Mouse (Mus musculus): Measurements from ENCODE around the gene Nktr. TPM values are rescaled to one million over a fixed set of nuclear protein-coding genes. Genes with fewer than 3 reads are reported as not detected.

Gene Nktr
- total and polyA plus RNA-seq, 2 experiments from 2014 or later: 43.2 to 97.3 TPM

DNA sequence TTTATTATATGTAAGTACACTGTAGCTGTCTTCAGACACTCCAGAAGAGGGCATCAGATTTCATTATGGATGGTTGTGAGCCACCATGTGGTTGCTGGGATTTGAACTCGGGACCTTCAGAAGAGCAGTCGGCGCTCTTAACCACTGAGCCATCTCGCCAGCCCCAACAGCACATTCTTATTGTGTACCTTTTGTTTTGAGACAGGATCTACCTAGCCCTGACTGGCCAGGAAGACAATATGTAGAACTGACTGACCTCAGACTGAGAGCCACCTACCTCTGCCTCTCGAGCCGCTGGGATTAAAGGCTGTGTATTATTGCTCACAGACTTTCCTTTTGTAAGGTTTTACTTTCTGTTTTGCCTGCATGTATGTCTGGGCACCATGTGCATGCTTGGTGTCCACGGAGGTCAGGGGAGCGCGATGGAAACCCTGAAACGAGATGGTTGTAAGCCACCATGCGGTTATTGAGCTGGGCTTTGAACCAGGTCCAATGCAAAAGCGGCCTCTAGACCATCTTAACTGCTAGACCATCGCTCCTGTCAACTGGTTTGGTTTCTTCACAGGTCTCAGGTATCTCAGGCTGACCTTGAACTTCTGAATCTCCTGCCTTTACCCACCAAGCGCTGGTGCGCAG, 781 bp upstream of the Nktr start:
- ATAC-seq: no peak
- no peak for TF ChIP-seq CTCF (IDR thresholded peaks at IDR 0.05; ENCODE audit: low read depth)
- no peak for DNase-seq
- H3K4me3 ChIP-seq (ENCODE audit: low read depth, low read length): peak overlapping the region; percentile 98
- H3K27me3 ChIP-seq (ENCODE audit: insufficient read depth, low read length): no peaks in the 10 kb centered on the region
- peak overlapping the region; percentile 91 for H3K27ac ChIP-seq (ENCODE audit: low read depth, low read length)
- 69% methylated on average over 15 of the region's 15 CpGs for WGBS
- peaks cover under 1% of the 10 kb centered on the region; the same call in 1 of the 2 replicates for H3K36me3 ChIP-seq (ENCODE audit: insufficient read depth)
- H3K9me3 ChIP-seq (ENCODE audit: low read length): no peaks in the 10 kb centered on the region
- H3K9ac ChIP-seq: peak overlapping the region; percentile 97
- peaks cover 5% of the 10 kb centered on the region; the same call in 1 of the 2 replicates for H3K4me1 ChIP-seq (ENCODE audit: insufficient read depth)
- peak overlapping the region; percentile 59 for H3K4me2 ChIP-seq (ENCODE audit: low read depth)

DNA sequence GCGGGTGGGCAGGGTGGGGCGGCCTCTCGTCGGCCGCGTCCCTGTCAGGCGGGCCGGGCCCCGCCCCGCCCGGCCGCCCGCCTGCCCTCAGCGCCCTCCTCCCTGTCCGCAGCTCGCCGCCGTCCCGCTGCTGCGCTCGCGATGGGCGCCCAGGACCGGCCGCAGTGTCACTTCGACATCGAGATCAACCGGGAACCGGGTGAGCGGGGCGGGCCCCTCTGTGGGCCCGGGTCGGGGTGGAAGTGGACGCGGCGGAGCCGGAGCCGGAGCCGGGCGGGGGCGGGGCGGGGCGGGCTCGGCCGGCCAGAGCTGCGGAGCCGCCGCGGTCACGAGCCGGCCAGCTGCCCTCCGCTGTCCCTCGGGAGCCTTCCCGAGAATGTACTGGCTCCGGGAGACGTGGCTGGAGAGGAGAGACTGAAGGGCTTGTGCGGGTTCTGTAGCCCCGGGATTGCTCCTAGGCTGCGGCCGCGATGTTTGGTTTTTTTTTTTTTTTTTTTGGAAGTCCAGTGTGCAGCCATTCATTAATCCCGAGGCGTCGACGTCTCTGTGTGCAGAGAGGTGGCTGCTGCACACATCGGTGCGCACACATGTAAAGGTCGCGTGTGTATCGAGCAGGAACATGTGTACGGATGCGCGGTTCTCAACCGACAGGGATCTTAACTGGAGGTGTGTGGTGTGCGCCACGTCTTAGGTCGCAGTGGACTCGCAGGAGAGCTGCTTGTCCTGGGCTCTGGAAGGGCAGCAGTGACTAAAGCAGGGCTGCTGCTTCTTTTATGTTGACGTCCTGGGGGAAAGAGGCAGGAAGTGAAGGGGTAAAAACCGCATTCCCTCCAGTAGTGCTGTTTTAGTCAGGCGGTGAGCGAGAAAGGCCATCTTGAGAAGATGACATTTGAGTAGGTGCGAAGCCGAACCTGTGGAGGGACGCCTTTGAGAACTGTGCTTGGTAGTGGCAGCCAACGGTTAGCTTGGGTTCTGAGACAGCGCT, 670 bp downstream of the Nktr start:
- Histone ChIP-seq H3K9me3 (ENCODE audit: low read length) (no peaks in the 10 kb centered on the region), H3K4me1 (ENCODE audit: insufficient read depth) (peaks cover 5% of the 10 kb centered on the region; the same call in 1 of the 2 replicates), H3K27ac (ENCODE audit: low read depth, low read length) (peak overlapping the region; percentile 91), H3K36me3 (ENCODE audit: insufficient read depth) (no peaks in the 10 kb centered on the region), H3K4me3 (ENCODE audit: low read depth, low read length) (peak overlapping the region; percentile 98), H3K9ac (peak overlapping the region; percentile 97), H3K4me2 (ENCODE audit: low read depth) (peak overlapping the region; percentile 81), H3K27me3 (ENCODE audit: insufficient read depth, low read length) (no peaks in the 10 kb centered on the region)
- peak; percentile 5; the same call in 1 of the 2 replicates for TF ChIP-seq CTCF (IDR thresholded peaks at IDR 0.05; ENCODE audit: low read depth)
- DNase-seq: peak; percentile 62
- 4% methylated on average over 74 of the region's 87 CpGs for WGBS
- ATAC-seq: peak; percentile 32

DNA sequence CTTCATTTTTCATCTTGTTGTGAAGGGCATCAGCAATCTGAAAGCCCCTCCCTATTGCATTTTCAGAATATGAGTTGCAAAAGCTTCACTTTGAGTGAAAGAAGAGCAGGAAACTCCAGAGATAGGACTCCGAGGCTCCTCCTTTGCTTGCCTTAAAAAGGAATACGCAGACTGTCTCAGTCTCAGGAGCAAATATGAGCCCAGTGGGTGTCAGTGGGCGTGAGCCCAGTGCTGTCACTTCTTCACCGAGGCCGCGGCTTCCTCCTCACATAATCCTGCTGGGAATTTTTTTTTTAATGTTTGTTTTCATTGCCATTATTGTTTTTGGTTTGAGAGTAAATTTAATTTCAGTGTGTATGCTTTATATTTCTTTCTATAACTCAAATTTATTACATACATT, 21.5 kb downstream of the Nktr start:
- ATAC-seq: no peak
- no peak for DNase-seq
- Histone ChIP-seq H3K4me1 (ENCODE audit: insufficient read depth) (no peaks in the 10 kb centered on the region), H3K4me2 (ENCODE audit: low read depth) (no peak overlapping the region), H3K36me3 (ENCODE audit: insufficient read depth) (peaks cover 42% of the 10 kb centered on the region), H3K27ac (ENCODE audit: low read depth, low read length) (no peak overlapping the region), H3K9ac (no peak overlapping the region), H3K27me3 (ENCODE audit: insufficient read depth, low read length) (no peaks in the 10 kb centered on the region), H3K9me3 (ENCODE audit: low read length) (no peaks in the 10 kb centered on the region), H3K4me3 (ENCODE audit: low read depth, low read length) (no peak overlapping the region)
- WGBS: 89% methylated on average over 6 of the region's 6 CpGs
- no peak for TF ChIP-seq CTCF (IDR thresholded peaks at IDR 0.05; ENCODE audit: low read depth)

DNA sequence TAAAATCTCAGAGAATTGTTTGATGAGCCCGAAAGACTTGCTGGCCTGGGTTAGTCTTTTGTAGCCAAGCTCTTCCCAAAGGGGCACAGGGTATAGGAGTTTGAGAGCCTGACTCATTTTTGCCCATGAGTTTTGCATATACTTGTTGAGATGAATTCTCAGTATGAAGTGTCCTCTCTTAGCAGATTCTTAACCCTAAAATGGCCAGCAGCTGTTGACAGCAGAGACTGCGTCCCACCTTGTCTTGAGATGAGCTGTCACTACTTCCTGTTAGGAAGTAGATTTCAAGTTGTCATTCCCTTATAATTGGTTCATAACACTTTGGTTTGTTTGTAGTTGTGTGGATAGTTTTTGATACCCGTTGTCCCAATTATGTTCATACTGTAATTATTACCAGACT, 22.2 kb downstream of the Nktr start:
- Histone ChIP-seq H3K4me2 (ENCODE audit: low read depth) (no peak overlapping the region), H3K9ac (no peak overlapping the region), H3K27me3 (ENCODE audit: insufficient read depth, low read length) (no peaks in the 10 kb centered on the region), H3K9me3 (ENCODE audit: low read length) (no peaks in the 10 kb centered on the region), H3K27ac (ENCODE audit: low read depth, low read length) (no peak overlapping the region), H3K4me3 (ENCODE audit: low read depth, low read length) (no peak overlapping the region), H3K4me1 (ENCODE audit: insufficient read depth) (no peaks in the 10 kb centered on the region), H3K36me3 (ENCODE audit: insufficient read depth) (peaks cover 46% of the 10 kb centered on the region)
- TF ChIP-seq CTCF (IDR thresholded peaks at IDR 0.05; ENCODE audit: low read depth): no peak
- WGBS: 95% methylated on average over 3 of the region's 3 CpGs
- ATAC-seq: no peak
- no peak for DNase-seq

DNA sequence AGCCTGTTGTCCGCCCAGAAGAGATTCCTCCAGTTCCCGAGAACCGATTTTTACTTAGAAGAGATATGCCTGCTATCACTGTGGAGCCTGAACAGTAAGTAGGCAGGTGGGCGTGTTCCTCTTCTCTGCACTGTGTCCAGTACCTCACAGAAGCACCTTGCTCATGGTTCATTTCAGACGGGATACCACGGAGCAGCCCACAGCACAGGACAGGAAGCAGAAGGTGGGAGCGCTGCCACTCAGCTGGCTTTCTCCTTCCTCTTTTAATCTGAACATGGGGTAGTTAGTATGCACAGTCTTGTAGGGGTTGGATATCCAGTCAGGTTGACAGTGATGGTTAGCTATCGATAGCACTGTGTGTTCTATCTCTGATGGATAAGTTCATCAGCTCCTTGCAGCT, 25.1 kb downstream of the Nktr start:
- Histone ChIP-seq H3K9ac (no peak overlapping the region), H3K4me2 (ENCODE audit: low read depth) (no peak overlapping the region), H3K27ac (ENCODE audit: low read depth, low read length) (no peak overlapping the region), H3K36me3 (ENCODE audit: insufficient read depth) (peaks cover 74% of the 10 kb centered on the region), H3K4me3 (ENCODE audit: low read depth, low read length) (no peak overlapping the region), H3K9me3 (ENCODE audit: low read length) (no peaks in the 10 kb centered on the region), H3K27me3 (ENCODE audit: insufficient read depth, low read length) (no peaks in the 10 kb centered on the region), H3K4me1 (ENCODE audit: insufficient read depth) (no peaks in the 10 kb centered on the region)
- DNase-seq: no peak
- TF ChIP-seq CTCF (IDR thresholded peaks at IDR 0.05; ENCODE audit: low read depth): no peak
- ATAC-seq: no peak
- 91% methylated on average over 8 of the region's 8 CpGs for whole genome bisulfite sequencing

DNA sequence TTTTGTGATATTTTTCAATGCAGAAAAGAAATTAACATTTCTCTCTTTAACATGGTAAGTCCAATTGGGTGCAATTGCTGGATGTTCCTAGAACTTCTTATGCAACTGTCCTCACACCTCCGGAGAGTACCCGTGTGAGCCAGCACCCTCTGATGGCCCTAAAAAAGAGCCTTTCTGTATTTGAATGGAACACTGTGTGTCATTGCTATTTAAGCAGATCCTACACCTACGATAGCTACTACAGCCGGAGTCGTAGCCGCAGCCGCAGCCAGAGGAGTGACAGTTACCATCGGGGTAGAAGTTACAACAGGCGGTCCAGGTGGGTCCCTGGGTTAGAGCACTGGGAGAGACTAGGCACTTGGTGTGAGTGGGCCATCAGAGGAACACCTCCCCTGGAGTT, 33.8 kb downstream of the Nktr start:
- peaks cover 79% of the 10 kb centered on the region for H3K36me3 ChIP-seq (ENCODE audit: insufficient read depth)
- H3K27me3 ChIP-seq (ENCODE audit: insufficient read depth, low read length): no peaks in the 10 kb centered on the region
- no peaks in the 10 kb centered on the region for H3K4me1 ChIP-seq (ENCODE audit: insufficient read depth)
- DNase-seq: no peak
- 94% methylated on average over 9 of the region's 9 CpGs for WGBS
- H3K4me2 ChIP-seq (ENCODE audit: low read depth): no peak overlapping the region
- no peak overlapping the region for H3K4me3 ChIP-seq (ENCODE audit: low read depth, low read length)
- H3K9ac ChIP-seq: no peak overlapping the region
- H3K27ac ChIP-seq (ENCODE audit: low read depth, low read length): no peak overlapping the region
- TF ChIP-seq CTCF (IDR thresholded peaks at IDR 0.05; ENCODE audit: low read depth): no peak
- no peak for ATAC-seq
- no peaks in the 10 kb centered on the region for H3K9me3 ChIP-seq (ENCODE audit: low read length)

DNA sequence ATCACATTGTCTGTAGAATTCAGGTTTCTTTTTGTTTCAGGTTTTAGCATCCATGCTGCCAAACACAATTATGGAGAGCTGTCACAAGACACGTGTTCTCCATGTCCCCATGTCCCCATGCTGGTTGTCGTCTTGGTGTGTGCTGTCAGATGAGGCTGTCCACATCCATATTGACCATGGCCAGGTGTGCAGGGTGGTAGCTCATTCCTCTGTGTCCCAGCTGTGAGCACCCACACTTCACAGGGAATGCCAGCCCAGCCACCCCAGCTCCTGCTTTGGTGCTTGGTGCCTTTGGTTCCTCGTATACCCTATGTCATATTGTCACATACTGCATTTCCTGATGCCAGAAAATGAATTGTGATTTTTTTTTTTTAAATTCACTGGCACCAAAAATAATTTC, 35.7 kb downstream of the Nktr start:
- Histone ChIP-seq H3K36me3 (ENCODE audit: insufficient read depth) (peaks cover 60% of the 10 kb centered on the region), H3K4me1 (ENCODE audit: insufficient read depth) (peaks cover 9% of the 10 kb centered on the region), H3K27ac (ENCODE audit: low read depth, low read length) (no peak overlapping the region), H3K27me3 (ENCODE audit: insufficient read depth, low read length) (no peaks in the 10 kb centered on the region), H3K9me3 (ENCODE audit: low read length) (no peaks in the 10 kb centered on the region), H3K4me2 (ENCODE audit: low read depth) (no peak overlapping the region), H3K9ac (no peak overlapping the region), H3K4me3 (ENCODE audit: low read depth, low read length) (no peak overlapping the region)
- no peak for DNase-seq
- no peak for ATAC-seq
- WGBS: 93% methylated on average over 3 of the region's 3 CpGs
- no peak for TF ChIP-seq CTCF (IDR thresholded peaks at IDR 0.05; ENCODE audit: low read depth)
